Comparison of ENCODE assay signal across 8 mouse cellular contexts in genomic region chr9:13748798-13749674, GRCm38 (mm10). TPM values are rescaled to one million over a fixed set of nuclear protein-coding genes. Genes with fewer than 3 reads are reported as not detected.
DNase-seq lines count a peak whose midpoint lies in the region; ATAC-seq lines count a peak whose summit lies in the region.

No protein-coding gene starts in this region.

- H3K27me3 ChIP-seq in hindbrain, embryonic 16.5 days (replicated peaks; ENCODE audit: control insufficient read depth, insufficient read depth, low read length): no peaks in the 10 kb centered on the region

- H3K9me3 ChIP-seq in hindbrain, embryonic 16.5 days (ENCODE audit: control insufficient read depth, low read length): no peaks in the 10 kb centered on the region; the same call in 1 of the 2 replicates

- H3K4me1 ChIP-seq in hindbrain, embryonic 16.5 days (ENCODE audit: control insufficient read depth, insufficient read depth, low read depth, low read length): peaks cover 11% of the 10 kb centered on the region

- no peaks in the 10 kb centered on the region for H3K36me3 ChIP-seq in hindbrain, embryonic 16.5 days (ENCODE audit: control insufficient read depth, insufficient read depth, low read length)
- H3K36me3 ChIP-seq in macrophage (ENCODE audit: inconsistent target): no peaks in the 10 kb centered on the region

- H3K79me2 ChIP-seq in macrophage (ENCODE audit: inconsistent target): peaks cover 48% of the 10 kb centered on the region

- peak; percentile 90 for DNase-seq in R1 (ENCODE audit: low read depth, low spot score)
- peak; percentile 98 to 99 for DNase-seq in cerebellum, postnatal 25 days
- peak; percentile 96 for DNase-seq in frontal cortex, postnatal 36 days (ENCODE audit: low spot score in 2 of 2)
- DNase-seq in left cerebral cortex, adult 18-20 months (ENCODE audit: low spot score in 2 of 2): peak; percentile 95 to 98
- peak; percentile 96 for DNase-seq in right cerebral cortex, adult 18-20 months
- DNase-seq in urinary bladder, postnatal 10 days (ENCODE audit: low spot score): peak; percentile 74

- H3K4me2 ChIP-seq in hindbrain, embryonic 16.5 days (ENCODE audit: low read length): peak overlapping the region; percentile 88

- under 1% methylated on average over 58 of the region's 60 CpGs for whole genome bisulfite sequencing in hindbrain, embryonic 16.5 days
- WGBS in macrophage (ENCODE audit: missing documents): under 1% methylated on average over 53 of the region's 60 CpGs

- peak; percentile 99 for ATAC-seq in hindbrain, embryonic 16.5 days

- peak overlapping the region; percentile 99 for H3K9ac ChIP-seq in hindbrain, embryonic 16.5 days (ENCODE audit: low read depth, low read length)

- H3K4me3 ChIP-seq in hindbrain, embryonic 16.5 days (ENCODE audit: low read length): peak overlapping the region; percentile 97
- H3K4me3 ChIP-seq in macrophage (ENCODE audit: inconsistent target): peak overlapping the region; percentile 80

- peak overlapping the region; percentile 93 for H3K27ac ChIP-seq in hindbrain, embryonic 16.5 days (ENCODE audit: low read depth, low read length)
- peak overlapping the region; percentile 60 for H3K27ac ChIP-seq in macrophage

RNA-seq across cellular contexts. Expression of gene Mtmr2, which starts 0.8 kb away (rescaled TPM):
- 52.9 and 55.6 TPM in 2 replicates for polyA plus RNA-seq in hindbrain, embryonic 16.5 days (2015; fragmentation: Nextera tagmentation; extraction: Ambion mirVana)
- 10 to 100 TPM; 44.5 to 47.3 TPM for total RNA-seq in left cerebral cortex, adult 18-20 months (2021)
- 100 to 1,000 TPM in 1 of 26 experiments, 10 to 100 TPM in 25; 22.8 to 102 (median 57.6) TPM for total RNA-seq in macrophage (2018; cell fraction: chromatin; rRNA removed)
- total RNA-seq in macrophage (2018; cell fraction: cytosol; rRNA removed): 10 to 100 TPM; 32.7 to 56.4 (median 43.6) TPM
- 10 to 100 TPM; 23.7 to 67.5 (median 48.7) TPM for total RNA-seq in macrophage (2018; cell fraction: nucleus; rRNA removed)
- 32.7 to 43.4 TPM (median 35.4 TPM) in 3 replicates for polyA plus RNA-seq in macrophage (2018)

Comparison
In these comparisons a context has a peak if more than half of its experiments do, and no peak if none do; other contexts are left out.
1. Peak in every context shown above with its lines: DNase-seq, ATAC-seq, H3K4me3 ChIP-seq and H3K27ac ChIP-seq.